Mouse (Mus musculus) lung, adult 18-20 months (tissue): ENCODE measurements around the gene Aldh3b1.

ENCODE experiments used
- DNase-seq, 2 experiments: peaks; one replicate each; pipeline ENCODE4 v3.0.0; 2022; ENCODE audit warnings: mixed read lengths in 2 of 2

Gene Aldh3b1

GRCm38 (mm10) chr19:3910206-3910605 lies 19.4 kb downstream of the Aldh3b1 start:
- DNase-seq = no peak

- peak in 1 of 2 experiments; percentile 42 for DNase-seq
Measured at GRCm38 (mm10) chr19:3907876-3908660, 21.5 kb downstream of the Aldh3b1 start.

- peak; percentile 86 to 89 for DNase-seq
Measured at GRCm38 (mm10) chr19:3906795-3907786, 22.5 kb downstream of the Aldh3b1 start, which contains the start of gene Tcirg1. Gene Tcirg1 (minus strand): TSS chr19:3907133.

- no peak for DNase-seq
Measured at GRCm38 (mm10) chr19:3906326-3906725, 23.3 kb downstream of the Aldh3b1 start.

GRCm38 (mm10) chr19:3905261-3905969 lies 24.2 kb downstream of the Aldh3b1 start:
- DNase-seq = peak; percentile 72 to 80

- no peak for DNase-seq
Measured at GRCm38 (mm10) chr19:3904363-3904675, 25.3 kb downstream of the Aldh3b1 start.

GRCm38 (mm10) chr19:3903648-3904362 lies 25.8 kb downstream of the Aldh3b1 start:
- DNase-seq = no peak

GRCm38 (mm10) chr19:3902966-3903365 lies 26.6 kb downstream of the Aldh3b1 start:
- no peak for DNase-seq

- DNase-seq = no peak
Measured at GRCm38 (mm10) chr19:3899618-3900017, 30.0 kb downstream of the Aldh3b1 start.

GRCm38 (mm10) chr19:3898952-3899351 lies 30.7 kb downstream of the Aldh3b1 start:
- no peak for DNase-seq

- no peak for DNase-seq
Measured at GRCm38 (mm10) chr19:3897557-3897956, 32.1 kb downstream of the Aldh3b1 start.

GRCm38 (mm10) chr19:3896208-3896607 lies 33.4 kb downstream of the Aldh3b1 start:
- no peak for DNase-seq

- DNase-seq = no peak
Measured at GRCm38 (mm10) chr19:3895171-3895631, 34.4 kb downstream of the Aldh3b1 start.

GRCm38 (mm10) chr19:3894294-3894693 lies 35.3 kb downstream of the Aldh3b1 start:
- no peak for DNase-seq

GRCm38 (mm10) chr19:3893545-3894116 lies 36.0 kb downstream of the Aldh3b1 start:
- no peak for DNase-seq

- DNase-seq = no peak
Measured at GRCm38 (mm10) chr19:3890181-3890580, 39.4 kb downstream of the Aldh3b1 start.

GRCm38 (mm10) chr19:3889096-3889495 lies 40.5 kb downstream of the Aldh3b1 start:
- no peak for DNase-seq

- DNase-seq = no peak
Measured at GRCm38 (mm10) chr19:3884325-3884990, 45.1 kb downstream of the Aldh3b1 start.

GRCm38 (mm10) chr19:3882214-3882613 lies 47.4 kb downstream of the Aldh3b1 start:
- DNase-seq = no peak

- DNase-seq = peak in 1 of 2 experiments; percentile 48
Measured at GRCm38 (mm10) chr19:3880054-3880848, 49.4 kb downstream of the Aldh3b1 start.
